Mouse (Mus musculus) liver, embryonic 16.5 days (tissue): ENCODE results near the gene Unc50. TPM values are rescaled to one million over a fixed set of nuclear protein-coding genes. Genes with fewer than 3 reads are reported as not detected.

Source experiments
- ATAC-seq: fragments of 200-750 bp; cut with Nextera tagmentation; 2 replicates; pipeline ENCODE4 v1.8.0; 2017; ENCODE audit warnings: low read depth, mild to moderate bottlenecking, moderate number of reproducible peaks, moderate library complexity
- H3K27ac ChIP-seq: fragments of 300-500 bp; sonication (generic); 2 replicates; pipeline ENCODE4 v1.5.1; 2014; ENCODE audit warnings: mild to moderate bottlenecking, low read length
- H3K27me3 ChIP-seq: fragments of 300-500 bp; sonication (generic); 2 replicates; pipeline ENCODE4 v1.6.1; 2014; ENCODE audit warnings: low read depth, low read length, mixed read lengths; ENCODE audit not compliant: control insufficient read depth, insufficient read depth
- H3K36me3 ChIP-seq: fragments of 300-500 bp; sonication (generic); 2 replicates; pipeline ENCODE4 v1.6.1; 2014; ENCODE audit warnings: mild to moderate bottlenecking; ENCODE audit not compliant: control insufficient read depth, insufficient read depth
- H3K4me1 ChIP-seq: fragments of 300-500 bp; sonication (generic); 2 replicates; pipeline ENCODE4 v1.6.1; 2014; ENCODE audit warnings: low read depth, low read length, mixed read lengths; ENCODE audit not compliant: control insufficient read depth
- H3K4me2 ChIP-seq: fragments of 300-500 bp; sonication (generic); 2 replicates; pipeline ENCODE4 v1.6.1; 2014; ENCODE audit warnings: low read depth, low read length, mixed read lengths
- H3K4me3 ChIP-seq: fragments of 300-500 bp; sonication (generic); 2 replicates; pipeline ENCODE4 v1.5.1; 2014; ENCODE audit warnings: low read depth, mild to moderate bottlenecking, low read length
- H3K9ac ChIP-seq: fragments of 300-500 bp; sonication (generic); 2 replicates; pipeline ENCODE4 v1.6.1; 2014; ENCODE audit warnings: low read depth, low read length
- H3K9me3 ChIP-seq: fragments of 300-500 bp; sonication (generic); replicated peaks from 2 replicates; pipeline ENCODE4 v1.6.1; 2016; ENCODE audit warnings: low read length; ENCODE audit not compliant: control insufficient read depth
- WGBS: fragments of 180-500 bp; shearing (Covaris S2); extraction: QIAGEN DNeasy Blood & Tissue Kit; methylation state at CpG from one replicate; pipeline ENCODE4 v1.1.7; 2014; ENCODE audit not compliant: insufficient replicate concordance; 5-methylcytosine and 5-hydroxymethylcytosine counted together
- polyA plus RNA-seq: library from polyadenylated mRNA; unstranded; fragments of >200 nt; fragmentation: Nextera tagmentation; extraction: Ambion mirVana; gene quantifications from 2 replicates; pipeline ENCODE4 v1.2.1, GENCODE M21; 2015

Unc50 gene
- polyA plus RNA-seq, 1 experiment from 2014 or later, result 63.1 TPM

DNA sequence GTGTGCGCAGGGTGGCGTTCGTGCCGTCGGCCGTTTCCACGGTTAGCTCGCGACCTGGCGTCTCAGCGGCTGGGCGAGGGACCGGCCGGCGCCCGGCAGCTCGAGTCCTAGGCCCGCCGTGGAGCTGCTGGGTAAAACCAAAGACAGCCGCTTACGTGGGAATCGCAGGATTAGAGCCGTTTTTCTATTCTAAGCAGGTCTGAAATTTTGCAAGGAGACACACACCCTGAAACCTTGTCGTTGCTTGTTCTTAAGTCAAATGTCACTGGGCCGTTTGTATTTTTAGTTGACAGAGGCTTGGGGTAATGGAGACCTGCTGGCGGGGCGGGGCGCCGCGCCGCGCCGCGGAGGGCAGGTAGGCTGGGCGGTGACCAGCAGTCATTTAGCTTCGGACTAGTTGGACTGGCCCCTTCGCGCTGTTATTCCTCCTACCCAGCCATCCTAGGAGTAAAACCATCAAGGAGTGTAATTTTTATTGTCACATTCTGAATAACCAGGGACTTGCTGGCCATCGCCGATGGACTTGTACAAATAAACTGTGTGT is 430 bp downstream of the Unc50 start:
- Histone ChIP-seq H3K27ac (peak overlapping the region; percentile 88), H3K9me3 (no peaks in the 10 kb centered on the region), H3K36me3 (peaks cover 21% of the 10 kb centered on the region), H3K27me3 (no peaks in the 10 kb centered on the region), H3K4me3 (peak overlapping the region; percentile 94), H3K4me2 (peak overlapping the region; percentile 77), H3K4me1 (peaks cover 25% of the 10 kb centered on the region), H3K9ac (peak overlapping the region; percentile 92)
- 2% methylated on average over 40 of the region's 40 CpGs for WGBS
- ATAC-seq, result peak; percentile 67

DNA sequence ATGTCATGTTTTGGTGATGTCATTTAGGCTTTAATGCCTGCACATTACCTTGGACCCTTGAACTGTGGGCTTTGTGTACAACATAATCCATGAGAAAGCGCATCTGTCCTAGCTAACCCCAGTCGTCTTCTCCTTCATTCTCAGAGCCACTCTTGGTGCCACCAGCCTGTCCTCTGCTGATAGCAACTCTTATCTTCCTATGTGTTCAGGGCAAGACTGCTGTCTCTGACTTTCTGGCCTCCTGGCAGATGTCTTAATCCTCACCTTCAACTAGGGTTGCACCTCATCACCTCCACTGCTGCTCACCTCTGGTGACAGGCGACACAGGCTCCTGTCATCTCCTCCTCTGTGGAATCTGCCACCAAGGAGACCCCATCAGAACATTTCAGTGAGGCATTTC is 6.5 kb downstream of the Unc50 start:
- peak overlapping the region; percentile 6; the same call in 1 of the 2 replicates for H3K4me3 ChIP-seq
- peak; percentile 87 for ATAC-seq
- H3K4me2 ChIP-seq, result peak overlapping the region; percentile 42
- no peaks in the 10 kb centered on the region for H3K27me3 ChIP-seq
- peak overlapping the region; percentile 10; the same call in 1 of the 2 replicates for H3K27ac ChIP-seq
- peaks cover 50% of the 10 kb centered on the region for H3K36me3 ChIP-seq
- H3K4me1 ChIP-seq, result peaks cover 24% of the 10 kb centered on the region
- H3K9me3 ChIP-seq, result no peaks in the 10 kb centered on the region
- no peak overlapping the region for H3K9ac ChIP-seq
- WGBS, result 39% methylated on average over 3 of the region's 3 CpGs

- no peak overlapping the region for H3K4me2 ChIP-seq
- 71% methylated on average over 16 of the region's 16 CpGs for WGBS
- no peak for ATAC-seq
Observed at GRCm38 (mm10) chr1:37442848-37443835, 13.2 kb downstream of the Unc50 start.

GRCm38 (mm10) chr1:37448361-37449095 is 18.6 kb downstream of the Unc50 start:
- H3K4me2 ChIP-seq, result no peak overlapping the region
- no peaks in the 10 kb centered on the region for H3K27me3 ChIP-seq
- H3K9me3 ChIP-seq, result no peaks in the 10 kb centered on the region
- WGBS, result 60% methylated on average over 10 of the region's 10 CpGs
- H3K36me3 ChIP-seq, result no peaks in the 10 kb centered on the region
- no peak overlapping the region for H3K4me3 ChIP-seq
- no peak overlapping the region for H3K9ac ChIP-seq
- no peaks in the 10 kb centered on the region for H3K4me1 ChIP-seq
- no peak overlapping the region for H3K27ac ChIP-seq
- no peak for ATAC-seq

More at GRCm38 (mm10) chr1:37442848-37443835, 13.2 kb downstream of the Unc50 start:
- peaks cover 10% of the 10 kb centered on the region for H3K36me3 ChIP-seq
- H3K4me1 ChIP-seq, result no peaks in the 10 kb centered on the region; the same call in 1 of the 2 replicates
- no peak overlapping the region for H3K9ac ChIP-seq
- no peaks in the 10 kb centered on the region for H3K27me3 ChIP-seq
- no peaks in the 10 kb centered on the region for H3K9me3 ChIP-seq
- no peak overlapping the region for H3K4me3 ChIP-seq
- no peak overlapping the region for H3K27ac ChIP-seq

GRCm38 (mm10) chr1:37451270-37451669 is 21.3 kb downstream of the Unc50 start:
- Histone ChIP-seq H3K9me3 (no peaks in the 10 kb centered on the region), H3K27ac (no peak overlapping the region), H3K9ac (no peak overlapping the region), H3K4me2 (no peak overlapping the region), H3K27me3 (no peaks in the 10 kb centered on the region), H3K4me3 (no peak overlapping the region), H3K36me3 (no peaks in the 10 kb centered on the region), H3K4me1 (no peaks in the 10 kb centered on the region)
- ATAC-seq, result no peak
- 82% methylated on average over 8 of the region's 8 CpGs for WGBS

DNA sequence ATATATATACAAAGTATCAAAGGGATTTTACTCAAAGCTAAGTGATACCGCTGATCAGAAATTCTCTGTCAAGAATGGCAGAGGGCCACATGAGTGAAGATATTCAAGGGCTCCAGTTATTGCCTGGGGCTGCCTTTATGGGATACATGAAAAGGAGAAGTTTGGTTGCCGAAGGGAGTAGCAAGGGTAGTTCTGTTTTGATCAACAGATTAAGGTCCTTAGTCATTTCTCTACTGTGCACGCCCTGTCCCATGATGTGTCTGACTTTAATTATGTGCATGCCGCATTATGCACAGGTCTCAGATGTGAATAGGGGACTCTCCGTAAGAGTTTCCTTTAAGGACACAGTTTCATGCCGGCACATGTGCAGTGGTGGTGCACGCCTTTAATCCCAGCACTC is 27.6 kb downstream of the Unc50 start:
- H3K9me3 ChIP-seq, result no peaks in the 10 kb centered on the region
- H3K4me1 ChIP-seq, result no peaks in the 10 kb centered on the region
- H3K4me2 ChIP-seq, result no peak overlapping the region
- H3K27ac ChIP-seq, result no peak overlapping the region
- no peaks in the 10 kb centered on the region for H3K36me3 ChIP-seq
- H3K27me3 ChIP-seq, result no peaks in the 10 kb centered on the region
- no peak for ATAC-seq
- no peak overlapping the region for H3K9ac ChIP-seq
- no peak overlapping the region for H3K4me3 ChIP-seq
- WGBS, result 73% methylated on average over 7 of the region's 7 CpGs

DNA sequence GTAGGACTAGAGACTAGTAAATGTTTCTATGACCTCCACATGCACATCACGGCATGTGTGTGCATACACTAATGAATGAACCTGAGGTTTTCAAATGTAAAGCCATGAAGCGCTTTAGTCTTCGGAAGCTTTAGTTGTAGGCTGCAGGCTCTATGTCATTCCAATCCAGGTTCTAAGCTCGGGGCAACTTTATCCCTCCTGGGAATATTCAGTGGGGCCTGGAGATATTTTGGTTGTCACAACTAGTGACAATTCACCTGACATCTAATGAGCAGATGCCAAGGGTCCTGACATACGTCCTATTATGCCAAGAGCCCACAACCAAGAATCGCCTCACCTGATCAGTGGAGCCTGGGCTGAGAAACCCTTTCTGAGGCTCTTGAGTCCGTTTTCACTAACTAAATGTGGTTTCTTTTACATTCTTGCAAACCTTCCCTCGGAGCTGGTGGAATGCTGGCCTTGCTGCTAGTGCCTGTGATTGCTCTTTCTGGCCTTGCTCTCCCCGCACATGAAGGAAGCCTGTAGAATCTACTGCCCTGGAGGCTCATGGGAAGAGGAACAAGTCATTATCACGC is 35.0 kb downstream of the Unc50 start:
- no peaks in the 10 kb centered on the region for H3K36me3 ChIP-seq
- no peak overlapping the region for H3K27ac ChIP-seq
- WGBS, result 69% methylated on average over 10 of the region's 10 CpGs
- ATAC-seq, result no peak
- no peaks in the 10 kb centered on the region for H3K27me3 ChIP-seq
- no peak overlapping the region for H3K9ac ChIP-seq
- no peak overlapping the region for H3K4me3 ChIP-seq
- H3K4me1 ChIP-seq, result no peaks in the 10 kb centered on the region
- H3K9me3 ChIP-seq, result no peaks in the 10 kb centered on the region
- H3K4me2 ChIP-seq, result no peak overlapping the region

DNA sequence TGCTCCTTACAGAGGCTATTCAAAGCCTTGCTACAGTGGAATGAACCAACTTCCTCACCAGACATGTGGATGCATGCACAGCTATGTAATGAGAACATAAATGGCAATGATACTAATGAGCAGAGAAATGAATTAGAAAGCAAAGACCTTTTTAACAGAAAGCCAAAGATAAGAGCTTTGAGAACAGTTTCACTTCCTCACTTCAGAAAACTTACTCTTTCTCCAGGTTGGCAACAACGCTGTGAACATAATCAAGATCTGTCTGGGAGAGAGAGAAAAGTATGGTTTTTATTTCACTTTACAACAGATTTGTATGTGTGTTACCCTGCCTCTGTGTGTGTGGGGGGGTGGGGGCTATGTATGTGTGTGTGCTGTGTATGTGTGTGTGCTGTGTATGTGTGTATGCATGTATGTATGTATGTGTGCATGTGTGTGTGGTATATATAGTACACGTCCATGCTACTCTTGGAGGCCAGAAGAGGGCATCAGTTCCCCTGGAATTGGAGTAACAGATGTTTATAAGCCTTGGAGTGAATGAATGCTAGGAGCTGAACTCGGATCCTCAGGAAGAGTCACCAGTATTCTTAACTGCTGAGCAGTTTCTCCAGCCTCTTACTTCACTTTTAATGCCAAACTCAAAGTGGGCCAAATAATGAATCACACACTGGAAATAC is 36.5 kb downstream of the Unc50 start:
- Histone ChIP-seq H3K9ac (no peak overlapping the region), H3K36me3 (no peaks in the 10 kb centered on the region), H3K4me3 (no peak overlapping the region), H3K4me1 (no peaks in the 10 kb centered on the region; the same call in 1 of the 2 replicates), H3K27ac (no peak overlapping the region), H3K27me3 (no peaks in the 10 kb centered on the region), H3K9me3 (no peaks in the 10 kb centered on the region), H3K4me2 (no peak overlapping the region)
- ATAC-seq, result no peak
- 54% methylated on average over 3 of the region's 3 CpGs for WGBS
